Mouse (Mus musculus) E14TG2a.4 (cell line): ENCODE results near the gene Ei24.

Experiments
- H3K27me3 ChIP-seq: 2 replicates; pipeline ENCODE4 v1.6.1; 2014; ENCODE audit warnings: low read length, control low read depth; ENCODE audit not compliant: insufficient read depth
- H3K36me3 ChIP-seq: 2 replicates; pipeline ENCODE4 v1.6.1; 2014; ENCODE audit warnings: low read length, control low read depth; ENCODE audit not compliant: insufficient read depth
- H3K4me1 ChIP-seq: replicated peaks from 2 replicates; pipeline ENCODE4 v1.6.1; 2014; ENCODE audit warnings: low read depth, low read length, control low read depth
- H3K4me3 ChIP-seq: replicated peaks from 2 replicates; pipeline ENCODE4 v1.5.1; 2014; ENCODE audit warnings: mild to moderate bottlenecking, low read length
- H3K9me3 ChIP-seq: 2 replicates; pipeline ENCODE4 v1.6.1; 2014; ENCODE audit warnings: low read length, control low read depth
- CTCF ChIP-seq: conservative IDR thresholded peaks from 2 replicates; pipeline ENCODE4 v1.5.1; 2014; ENCODE audit warnings: low read length
- NANOG ChIP-seq: IDR thresholded peaks from 2 replicates; pipeline ENCODE4 v1.6.1; 2014; ENCODE audit warnings: borderline replicate concordance, low read length, mixed read lengths
- POU5F1 ChIP-seq: IDR thresholded peaks from 2 replicates; pipeline ENCODE4 v1.6.1; 2014; ENCODE audit warnings: low read length, borderline replicate concordance

Ei24 gene

GRCm38 (mm10) chr9:36767203-36768143, 29.7 kb downstream of the Ei24 start, which contains the start of gene Stt3a:
TSS of gene Stt3a (minus strand) at chr9:36767679.
- TF ChIP-seq POU5F1 (no peak), NANOG (no peak), CTCF (no peak)
- peaks cover 36% of the 10 kb centered on the region for H3K36me3 ChIP-seq
- H3K4me3 ChIP-seq = peak within 1 kb of the TSS; percentile 100
- no peaks in the 10 kb centered on the region for H3K27me3 ChIP-seq
- H3K4me1 ChIP-seq = peaks cover 26% of the 10 kb centered on the region
- no peaks in the 10 kb centered on the region for H3K9me3 ChIP-seq

GRCm38 (mm10) chr9:36764378-36764777, 32.8 kb downstream of the Ei24 start:
- Histone ChIP-seq H3K4me3 (no peak overlapping the region), H3K9me3 (no peaks in the 10 kb centered on the region), H3K36me3 (peaks cover 63% of the 10 kb centered on the region), H3K4me1 (peaks cover 29% of the 10 kb centered on the region), H3K27me3 (no peaks in the 10 kb centered on the region)
- TF ChIP-seq POU5F1 (no peak), NANOG (no peak), CTCF (no peak)
